Mouse (Mus musculus) kidney, adult 2 months (tissue): ENCODE data around the gene Zbtb38. TPM values are rescaled to one million over a fixed set of nuclear protein-coding genes. Genes with fewer than 3 reads are reported as not detected.

Experiments
- DNase-seq: peaks from one replicate; pipeline ENCODE4 v3.0.0; 2021
- H3K27ac ChIP-seq: fragments of 200-500 bp; 2 replicates; pipeline ENCODE4 v1.5.1; 2012; ENCODE audit warnings: low read depth, low read length, control low read depth, inconsistent platforms; ENCODE audit not compliant: insufficient read depth
- H3K27me3 ChIP-seq: fragments of 200-500 bp; replicated peaks from 2 replicates; pipeline ENCODE4 v1.6.1; 2012; ENCODE audit warnings: mild to moderate bottlenecking, moderate library complexity, low read length, inconsistent platforms; ENCODE audit not compliant: control insufficient read depth, insufficient read depth
- H3K36me3 ChIP-seq: fragments of 200-500 bp; 2 replicates; pipeline ENCODE4 v1.6.1; 2012; ENCODE audit warnings: mild to moderate bottlenecking, moderate library complexity, low read length, inconsistent platforms; ENCODE audit not compliant: control insufficient read depth, insufficient read depth
- H3K4me1 ChIP-seq: fragments of 200-500 bp; 2 replicates; pipeline ENCODE4 v1.6.1; 2011; ENCODE audit warnings: low read length; ENCODE audit not compliant: control insufficient read depth, insufficient read depth
- H3K4me3 ChIP-seq: fragments of 200-500 bp; 2 replicates; pipeline ENCODE4 v1.5.1; 2011; ENCODE audit warnings: mild to moderate bottlenecking, low read depth, low read length, control low read depth; ENCODE audit not compliant: insufficient read depth
- CTCF ChIP-seq: fragments of 200-500 bp; conservative IDR thresholded peaks from 2 replicates; pipeline ENCODE4 v1.5.1; 2011; ENCODE audit warnings: low read depth, mild to moderate bottlenecking, control low read depth, low read length, moderate library complexity, mixed read lengths; ENCODE audit not compliant: insufficient read depth, insufficient read length
- POLR2A ChIP-seq: fragments of 200-500 bp; IDR thresholded peaks from one replicate; pipeline ENCODE4 v1.6.1; 2011; ENCODE audit warnings: low read depth, low read length, control low read depth
- WGBS: fragments of 180-500 bp; shearing (Covaris S2); methylation state at CpG from one replicate; pipeline ENCODE4 v1.1.7; 2018; 5-methylcytosine and 5-hydroxymethylcytosine counted together
- polyA plus RNA-seq: library from polyadenylated mRNA; depleted of rRNA; stranded (reverse); fragments of >200 nt; gene quantifications from 2 replicates; pipeline ENCODE4 v1.2.3, GENCODE M21; 2012

Zbtb38 gene
- polyA plus RNA-seq, 1 experiment, result 10.2 TPM

DNA sequence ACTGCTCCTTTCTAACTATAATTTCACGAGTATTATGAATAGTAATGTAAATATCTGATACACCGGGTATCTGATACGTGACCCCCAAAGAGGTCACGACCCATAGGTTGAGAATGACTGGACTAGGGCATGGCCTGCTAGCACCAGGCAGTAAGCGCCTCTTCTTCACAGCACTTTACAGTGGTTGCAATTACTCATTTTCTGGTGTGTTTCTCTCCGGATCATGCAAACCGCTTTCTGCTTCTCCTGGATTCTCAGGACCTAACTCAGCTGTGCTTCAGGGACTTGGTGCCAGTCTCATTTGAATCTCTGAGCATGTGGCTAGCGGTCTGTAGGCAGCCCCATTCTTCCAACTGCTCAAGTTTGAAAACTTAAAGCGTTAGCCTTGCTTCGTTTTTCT lies 76.0 kb downstream of the Zbtb38 start:
- no peak overlapping the region for H3K4me3 ChIP-seq
- no peak overlapping the region for H3K27ac ChIP-seq
- H3K36me3 ChIP-seq, result no peaks in the 10 kb centered on the region
- DNase-seq, result no peak
- TF ChIP-seq POLR2A (no peak), CTCF (no peak)
- H3K27me3 ChIP-seq, result no peaks in the 10 kb centered on the region
- WGBS, result 89% methylated on average over 10 of the region's 10 CpGs
- no peaks in the 10 kb centered on the region for H3K4me1 ChIP-seq

DNA sequence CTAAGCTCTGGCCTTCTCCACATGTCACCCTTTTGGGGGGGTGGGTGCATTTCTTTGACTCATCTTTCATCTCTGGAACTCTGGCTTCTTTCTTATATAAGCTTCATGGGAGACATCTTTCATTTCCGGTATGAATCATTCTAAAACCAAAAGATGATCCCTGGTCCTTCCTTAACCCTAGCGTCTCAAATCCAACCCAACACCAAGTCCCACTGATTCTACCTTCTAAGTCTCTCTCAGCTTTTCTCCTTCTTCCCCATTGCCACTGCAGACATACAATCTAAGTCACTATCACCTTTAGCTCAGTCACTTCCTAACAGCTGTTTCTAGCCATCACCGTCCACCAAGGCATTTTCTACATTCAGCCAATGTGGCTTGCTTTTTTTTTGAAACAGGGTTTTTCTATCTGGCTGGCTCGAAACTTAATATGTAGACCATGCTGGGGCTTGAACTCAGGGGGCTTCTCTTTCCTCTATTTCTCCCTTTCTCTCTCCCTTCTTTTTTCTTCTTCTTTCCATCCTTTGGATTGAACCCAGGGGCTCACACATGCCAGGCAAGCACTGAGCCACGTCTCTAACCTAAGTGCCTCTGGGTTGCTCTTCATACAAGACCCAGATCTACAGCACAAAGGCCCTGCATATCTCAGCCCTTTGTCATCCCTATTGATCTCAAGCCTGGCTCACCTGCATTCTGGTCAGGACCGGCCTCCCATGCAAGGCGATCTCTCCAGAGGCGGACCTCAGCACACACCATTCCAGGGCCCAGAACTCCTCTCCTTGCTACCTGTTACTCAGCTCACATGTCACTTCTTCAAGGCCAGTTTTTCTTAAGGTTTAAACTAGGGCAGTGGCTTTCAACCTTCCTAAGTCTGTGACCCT lies 76.6 kb downstream of the Zbtb38 start:
- no peak for DNase-seq
- H3K4me3 ChIP-seq, result no peak overlapping the region
- WGBS, result 87% methylated on average over 8 of the region's 8 CpGs
- H3K27ac ChIP-seq, result no peak overlapping the region
- H3K27me3 ChIP-seq, result no peaks in the 10 kb centered on the region
- H3K4me1 ChIP-seq, result no peaks in the 10 kb centered on the region
- TF ChIP-seq POLR2A (no peak), CTCF (no peak)
- no peaks in the 10 kb centered on the region for H3K36me3 ChIP-seq

DNA sequence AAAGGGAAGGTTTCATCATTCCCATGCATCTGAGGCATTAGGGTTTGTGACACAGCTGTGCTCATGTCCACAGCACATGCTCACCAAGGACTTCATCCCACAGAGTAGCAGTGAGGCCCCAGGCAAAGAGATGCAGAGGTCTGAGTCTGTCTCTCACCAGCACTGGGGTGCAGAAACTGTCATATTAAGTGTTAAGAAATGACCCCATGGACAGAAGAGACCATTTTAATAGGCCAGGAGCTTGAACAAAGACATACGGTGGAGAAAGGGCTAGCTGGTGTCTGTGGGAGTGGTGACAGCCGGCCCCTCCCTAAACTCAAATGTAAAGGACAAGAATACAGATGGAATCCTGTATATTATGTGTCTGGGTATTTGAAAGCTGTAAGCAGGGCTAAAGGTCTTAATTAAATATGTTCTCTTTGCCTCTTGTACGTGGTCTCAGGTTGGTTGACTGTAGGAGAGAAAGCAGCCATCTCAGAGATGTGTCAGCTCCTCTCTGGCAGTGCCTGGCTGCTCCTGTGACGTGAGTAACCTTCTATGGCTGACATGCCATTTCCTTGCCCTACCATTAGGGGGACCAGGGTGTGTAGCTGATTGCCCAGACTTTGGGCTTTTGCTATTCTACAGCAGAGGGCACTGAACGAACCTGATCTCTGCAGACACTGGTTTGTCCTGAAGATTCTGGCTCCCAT lies 77.4 kb downstream of the Zbtb38 start:
- H3K4me1 ChIP-seq, result no peaks in the 10 kb centered on the region
- H3K4me3 ChIP-seq, result no peak overlapping the region
- TF ChIP-seq POLR2A (no peak), CTCF (peak; percentile 94)
- no peak overlapping the region for H3K27ac ChIP-seq
- peak; percentile 77 for DNase-seq
- no peaks in the 10 kb centered on the region for H3K27me3 ChIP-seq
- H3K36me3 ChIP-seq, result no peaks in the 10 kb centered on the region
- WGBS, result 28% methylated on average over 5 of the region's 5 CpGs

DNA sequence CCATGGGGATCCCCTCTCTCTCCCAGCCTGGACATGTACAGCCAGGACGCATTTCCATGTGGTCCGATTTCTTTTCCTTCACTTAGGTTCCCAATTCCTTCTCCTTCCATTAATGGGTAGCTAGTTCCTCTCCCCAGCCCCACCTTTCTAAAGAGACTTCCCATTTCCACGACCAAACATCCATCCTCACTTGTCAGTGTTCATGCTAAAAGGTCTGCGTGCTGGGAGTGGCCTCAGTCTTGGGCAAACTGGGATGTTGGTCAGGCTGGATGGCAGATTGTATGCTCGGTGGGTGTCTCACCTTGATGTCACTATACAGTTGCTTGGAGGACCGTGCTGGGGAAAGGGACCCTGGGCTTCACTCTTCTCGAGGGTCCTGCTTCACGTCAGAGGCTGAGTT lies 78.3 kb downstream of the Zbtb38 start:
- H3K4me3 ChIP-seq, result no peak overlapping the region
- WGBS, result 94% methylated on average over 8 of the region's 8 CpGs

DNA sequence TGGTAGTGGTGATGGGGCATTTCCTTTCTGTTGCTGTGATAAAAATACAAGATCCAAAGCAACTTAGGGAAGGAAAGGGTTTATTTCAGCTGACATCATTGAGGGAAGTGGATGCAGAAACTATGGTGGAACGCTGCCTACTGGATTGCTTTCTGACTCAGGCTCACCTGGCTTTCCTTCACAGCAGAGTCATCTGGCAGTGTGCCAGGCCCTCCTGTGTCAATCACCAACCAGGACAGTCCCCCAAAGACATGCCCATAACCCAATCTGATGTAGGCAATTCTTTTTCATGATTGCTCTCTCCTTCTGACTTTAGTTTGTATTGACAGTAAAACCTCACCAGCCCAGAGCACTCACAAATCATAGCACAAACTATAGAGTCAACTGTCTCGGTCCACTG lies 80.2 kb downstream of the Zbtb38 start:
- no peak for DNase-seq
- 77% methylated on average over 2 of the region's 2 CpGs for WGBS
- H3K27ac ChIP-seq, result no peak overlapping the region
- TF ChIP-seq CTCF, result no peak
- TF ChIP-seq POLR2A, result no peak
- no peaks in the 10 kb centered on the region for H3K27me3 ChIP-seq
- H3K4me3 ChIP-seq, result no peak overlapping the region
- no peaks in the 10 kb centered on the region for H3K4me1 ChIP-seq
- H3K36me3 ChIP-seq, result no peaks in the 10 kb centered on the region

More for the DNA sequence above, 78.3 kb downstream of the Zbtb38 start:
- TF ChIP-seq POLR2A (no peak), CTCF (no peak)
- Histone ChIP-seq H3K4me1 (no peaks in the 10 kb centered on the region), H3K36me3 (no peaks in the 10 kb centered on the region), H3K27ac (no peak overlapping the region), H3K27me3 (no peaks in the 10 kb centered on the region)
- no peak for DNase-seq

DNA sequence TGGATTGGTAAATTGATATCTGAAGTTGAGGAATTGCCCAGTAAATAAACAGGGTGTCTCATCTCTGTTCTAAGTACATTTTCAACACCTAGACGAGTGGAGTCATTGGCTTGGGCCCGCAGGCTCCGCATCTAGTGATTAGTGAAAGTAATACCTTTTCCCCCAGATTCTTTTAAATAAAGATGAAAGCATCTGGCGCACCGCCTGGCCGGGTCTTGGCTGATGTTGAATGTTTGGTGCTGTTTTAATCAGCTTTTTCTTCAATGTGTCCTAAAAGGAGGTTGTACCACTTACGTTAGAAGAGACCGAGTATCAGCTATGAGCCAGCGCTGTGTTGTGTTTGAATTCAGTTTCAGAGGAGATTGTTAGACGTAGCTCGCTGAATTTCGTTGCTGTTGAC lies 81.4 kb downstream of the Zbtb38 start:
- no peak for TF ChIP-seq CTCF
- no peak for TF ChIP-seq POLR2A
- Histone ChIP-seq H3K27me3 (no peaks in the 10 kb centered on the region), H3K4me3 (no peak overlapping the region), H3K36me3 (no peaks in the 10 kb centered on the region), H3K4me1 (no peaks in the 10 kb centered on the region), H3K27ac (no peak overlapping the region)
- no peak for DNase-seq
- 93% methylated on average over 12 of the region's 12 CpGs for WGBS

DNA sequence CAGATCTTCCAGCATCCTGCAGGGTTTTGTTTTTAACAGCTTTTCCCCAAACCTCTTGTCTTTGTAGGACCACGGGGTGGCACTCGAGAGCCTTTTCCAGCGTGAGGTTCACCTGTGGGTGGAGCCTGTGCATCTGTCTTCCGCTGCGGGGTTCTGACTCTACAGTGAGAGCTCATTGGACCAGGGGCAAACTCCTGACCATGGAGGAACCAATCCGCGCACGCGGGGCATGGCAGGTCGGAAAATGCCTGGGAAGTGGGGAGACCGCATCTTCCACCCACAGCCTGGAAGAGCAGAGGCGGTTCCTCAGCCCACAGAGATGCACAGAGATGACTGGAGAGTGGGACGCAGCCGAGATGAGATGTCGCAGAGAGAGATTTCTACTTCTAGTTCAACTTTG lies 82.8 kb downstream of the Zbtb38 start:
- peak; percentile 98 for DNase-seq
- Histone ChIP-seq H3K4me3 (peak overlapping the region; percentile 40; the same call in 1 of the 2 replicates), H3K27me3 (no peaks in the 10 kb centered on the region), H3K36me3 (no peaks in the 10 kb centered on the region), H3K4me1 (no peaks in the 10 kb centered on the region), H3K27ac (0 out of 2 replicates have a peak overlapping the region, but pooled peaks have one; percentile 27)
- TF ChIP-seq POLR2A (peak; percentile 57), CTCF (peak; percentile 92)
- 1% methylated on average over 15 of the region's 15 CpGs for WGBS
